Mouse (Mus musculus): Measurements from ENCODE around the gene Svs1.
"Not testable (repeated sequence)": the region's sequence is repeated elsewhere in the genome, so short reads cannot be mapped to it uniquely, and the experiment has no call there.

The Svs1 gene

DNA sequence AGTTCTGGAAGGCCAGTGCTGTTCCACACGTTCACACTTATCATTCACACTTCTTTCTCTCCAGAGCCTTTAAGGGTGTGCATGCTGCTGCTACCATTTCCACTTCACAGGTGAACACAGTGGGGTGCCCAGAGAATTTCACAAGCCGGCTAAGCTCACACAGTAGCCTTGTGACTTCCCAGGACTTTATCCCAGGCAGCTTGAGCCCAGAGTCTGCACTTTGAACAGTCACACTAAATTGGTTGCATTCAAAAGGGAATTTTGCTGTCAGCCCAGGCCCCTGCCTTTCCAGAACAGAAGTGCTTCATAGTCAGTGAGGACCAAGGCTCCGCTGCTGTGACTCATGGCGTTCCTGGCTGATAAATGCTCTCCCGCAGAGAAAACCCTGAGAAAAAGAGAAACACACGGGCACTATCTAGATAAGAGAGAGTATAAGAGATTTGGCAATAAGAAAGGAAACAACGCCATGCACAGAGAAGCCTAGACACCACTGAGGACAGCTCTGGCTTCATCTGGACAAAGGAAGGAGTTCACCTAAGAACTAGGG, at the start of gene Svs1:
Svs1 (plus strand) TSS at position 418 of the 547 bp plus-strand sequence.
- no peak for DNase-seq (ENCODE audit: low read depth, low spot score)

DNA sequence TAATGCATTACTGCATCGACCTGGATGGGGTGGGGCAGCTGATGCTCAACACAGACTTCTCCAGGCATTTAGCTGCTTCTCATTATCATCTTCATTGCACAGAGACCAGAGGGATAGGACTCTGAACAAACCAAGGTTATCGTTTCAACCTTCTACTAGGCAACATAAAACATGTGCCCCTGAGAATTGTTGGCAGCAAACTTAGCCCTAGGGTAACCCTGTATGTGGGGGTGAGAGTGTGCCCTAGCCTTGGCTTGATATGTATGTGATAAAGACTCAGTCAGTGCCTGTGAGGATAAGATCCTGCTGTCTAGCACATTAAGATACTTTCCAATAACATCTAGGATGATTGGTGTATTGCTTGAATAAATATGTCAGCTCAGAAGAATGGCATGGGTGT, 37.1 kb upstream of the Svs1 start:
- no peak for DNase-seq (ENCODE audit: low read depth, low spot score)

GRCm38 (mm10) chr6:48950676-48951075, 36.0 kb upstream of the Svs1 start:
- no peak for DNase-seq (ENCODE audit: low read depth, low spot score)

DNA sequence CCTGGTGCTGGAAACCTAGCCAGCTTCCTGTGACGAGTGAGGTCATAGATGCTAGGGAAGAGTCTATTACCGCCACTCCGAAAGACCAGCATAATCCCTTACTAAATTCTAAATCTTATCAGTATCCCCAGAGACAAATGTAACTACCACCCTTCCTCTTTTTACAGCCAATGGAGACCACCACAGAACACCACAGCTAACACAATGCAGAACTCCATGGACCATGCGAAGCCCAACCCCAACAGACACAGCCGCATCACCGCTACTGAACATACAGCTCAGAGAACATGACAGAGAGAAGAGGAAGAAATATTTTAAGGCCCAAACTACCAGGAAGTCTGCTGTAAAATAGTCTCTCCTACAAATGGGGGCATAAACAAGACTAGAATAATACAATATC, 35.0 kb upstream of the Svs1 start:
- no peak for DNase-seq (ENCODE audit: low read depth, low spot score)

DNA sequence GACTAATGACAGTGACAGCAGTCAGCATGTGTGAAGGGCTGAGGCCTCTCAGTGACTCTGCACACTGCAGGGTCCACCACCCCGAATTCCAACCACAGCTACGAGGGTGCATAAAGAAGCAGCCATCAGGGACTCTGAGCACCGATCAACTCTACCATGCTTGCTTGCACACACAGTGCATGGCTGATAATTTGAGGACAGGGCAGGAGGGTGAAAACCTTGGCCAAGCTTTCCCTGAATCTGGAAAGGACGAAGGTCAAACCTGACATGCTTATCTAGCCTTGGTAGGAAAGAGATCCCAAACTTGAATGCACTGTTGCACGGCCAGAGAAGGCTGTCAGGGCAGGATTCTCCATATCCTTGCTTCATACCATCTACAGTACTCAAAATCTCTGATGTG, 33.4 kb upstream of the Svs1 start:
- DNase-seq (ENCODE audit: low read depth, low spot score), result no peak

DNA sequence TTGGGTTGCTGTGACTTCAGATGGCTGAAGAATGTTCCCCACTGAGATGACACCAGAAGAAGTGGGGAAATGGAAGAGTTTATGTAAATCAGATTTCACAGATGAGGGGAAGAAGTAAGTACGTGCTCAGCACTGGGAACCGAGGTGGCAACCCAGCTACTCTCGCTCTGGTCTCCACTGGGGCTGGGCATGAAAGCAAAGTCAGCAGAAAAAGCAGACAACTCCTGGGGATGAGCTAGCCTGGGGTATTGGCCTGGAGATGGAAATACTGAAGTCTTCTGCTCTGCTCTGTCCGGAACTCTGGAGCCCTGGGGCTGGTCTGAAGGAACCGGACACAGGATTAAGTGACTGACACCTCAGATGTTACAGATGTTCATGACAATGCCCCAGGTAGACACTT, 32.5 kb upstream of the Svs1 start:
- DNase-seq (ENCODE audit: low read depth, low spot score), result no peak

GRCm38 (mm10) chr6:48954946-48955345, 31.7 kb upstream of the Svs1 start:
- DNase-seq (ENCODE audit: low read depth, low spot score), result no peak

GRCm38 (mm10) chr6:48956785-48957184, 29.9 kb upstream of the Svs1 start:
- DNase-seq (ENCODE audit: low read depth, low spot score), result no peak

GRCm38 (mm10) chr6:48958053-48958452, 28.6 kb upstream of the Svs1 start:
- DNase-seq (ENCODE audit: low read depth, low spot score), result no peak

DNA sequence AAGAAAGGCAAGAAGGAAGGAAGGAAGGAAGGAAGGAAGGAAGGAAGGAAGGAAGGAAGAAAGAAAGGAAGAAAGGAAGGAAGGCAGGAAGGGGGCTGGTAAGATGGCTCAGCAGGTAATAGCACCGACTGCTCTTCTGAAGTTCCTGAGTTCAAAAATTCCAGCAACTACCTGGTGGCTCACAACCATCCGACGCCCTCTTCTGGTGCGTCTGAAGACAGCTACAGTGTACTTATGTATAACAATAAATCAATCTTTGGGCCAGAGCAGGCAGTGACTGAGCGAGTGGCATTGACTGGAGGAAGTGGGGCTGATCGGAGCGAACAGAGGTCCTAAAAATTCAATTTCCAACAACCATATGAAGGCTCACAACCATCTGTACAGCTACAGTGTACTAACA, 27.5 kb upstream of the Svs1 start:
- DNase-seq (ENCODE audit: low read depth, low spot score), result peak; percentile 55

DNA sequence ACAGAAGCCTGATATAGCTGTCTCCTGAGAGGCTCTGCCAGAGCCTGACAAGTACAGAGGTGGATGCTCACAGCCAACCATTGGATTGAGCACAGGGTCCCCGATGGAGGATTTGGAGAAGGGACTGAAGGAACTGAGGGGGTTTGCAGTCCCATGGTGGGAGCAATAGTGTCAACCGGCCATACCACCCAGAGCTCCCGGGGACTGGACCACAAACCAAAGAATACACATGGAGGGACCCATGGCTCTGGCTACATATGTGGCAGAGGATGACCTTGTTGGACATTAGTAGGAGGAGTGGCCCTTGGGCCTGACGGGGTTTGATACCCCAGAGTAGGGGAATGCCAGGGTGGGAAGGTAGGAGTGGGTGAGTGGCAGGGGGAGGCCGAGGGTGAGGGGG, 20.0 kb upstream of the Svs1 start:
- not testable (repeated sequence) for DNase-seq (ENCODE audit: low read depth, low spot score)

GRCm38 (mm10) chr6:48967868-48968267, 18.8 kb upstream of the Svs1 start:
- no peak for DNase-seq (ENCODE audit: low read depth, low spot score)

- DNase-seq (ENCODE audit: low read depth, low spot score), result no peak
Observed at GRCm38 (mm10) chr6:48974663-48975062, 12.0 kb upstream of the Svs1 start, which contains the start of gene Doxl2. TSS of gene Doxl2 (plus strand) at chr6:48974963.

GRCm38 (mm10) chr6:48979616-48980015, 7.0 kb upstream of the Svs1 start:
- no peak for DNase-seq (ENCODE audit: low read depth, low spot score)

DNA sequence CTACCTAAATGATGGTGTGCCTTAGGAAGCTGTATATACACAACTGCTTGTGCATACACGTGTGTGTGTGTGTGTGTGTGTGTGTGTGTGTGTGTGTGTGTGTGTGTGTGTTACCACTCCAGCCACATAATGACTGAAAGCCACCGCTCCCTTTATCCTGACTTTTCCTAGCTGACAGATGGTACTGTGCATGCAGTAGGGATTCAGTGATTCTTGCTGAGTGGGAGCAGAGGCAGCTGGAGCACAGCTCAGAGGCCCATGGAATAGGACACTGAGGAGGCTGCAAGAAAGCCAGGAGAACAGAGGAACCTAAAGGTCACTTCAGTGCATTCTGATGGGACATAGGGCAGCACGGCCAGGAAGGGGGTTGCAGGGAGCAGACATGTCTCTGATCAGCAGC, 4.4 kb upstream of the Svs1 start:
- DNase-seq (ENCODE audit: low read depth, low spot score), result no peak

GRCm38 (mm10) chr6:48989971-48990370, 3.3 kb downstream of the Svs1 start:
- DNase-seq (ENCODE audit: low read depth, low spot score), result no peak

GRCm38 (mm10) chr6:48991991-48992390, 5.3 kb downstream of the Svs1 start:
- no peak for DNase-seq (ENCODE audit: low read depth, low spot score)

DNA sequence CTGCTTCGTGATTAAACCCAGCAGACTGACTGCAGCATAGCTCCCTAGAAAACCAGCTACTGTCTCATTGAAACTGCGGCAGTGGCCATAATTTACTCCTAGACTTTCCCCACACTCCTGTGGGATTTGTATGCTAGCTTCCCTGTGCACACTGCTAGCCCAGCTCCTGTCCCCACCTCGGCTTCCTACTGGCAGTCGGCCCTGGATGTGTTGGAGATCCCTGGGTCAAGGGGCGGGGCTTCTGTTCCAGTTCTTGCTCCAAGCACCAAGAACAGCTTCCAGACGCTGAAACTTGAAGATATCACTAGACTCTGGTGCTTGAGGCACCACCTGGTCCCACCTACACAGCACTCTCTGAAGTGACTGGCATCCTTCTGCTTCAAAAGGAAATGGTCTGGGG, 11.5 kb downstream of the Svs1 start:
- no peak for DNase-seq (ENCODE audit: low read depth, low spot score)

DNA sequence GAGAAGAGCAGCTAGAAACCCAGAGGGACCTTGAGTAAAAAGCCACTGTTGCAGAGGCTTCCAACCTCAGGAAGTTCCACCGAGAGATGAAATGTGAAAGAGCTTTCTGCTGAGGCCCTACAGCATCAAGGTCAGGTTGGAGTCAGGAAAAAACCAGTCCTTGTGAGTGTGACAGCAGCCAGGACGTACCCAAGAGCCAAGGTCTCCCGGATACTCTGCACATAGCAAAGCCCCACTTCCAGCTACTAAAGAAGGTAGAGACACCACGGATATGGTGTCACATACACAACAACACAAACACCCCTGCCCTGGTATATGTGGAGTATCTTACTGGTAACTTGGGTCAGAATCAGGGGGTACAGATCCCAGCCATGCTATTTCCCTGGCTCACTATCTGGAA, 12.1 kb downstream of the Svs1 start:
- DNase-seq (ENCODE audit: low read depth, low spot score), result no peak

GRCm38 (mm10) chr6:49003381-49003780, 16.7 kb downstream of the Svs1 start:
- DNase-seq (ENCODE audit: low read depth, low spot score), result no peak

DNA sequence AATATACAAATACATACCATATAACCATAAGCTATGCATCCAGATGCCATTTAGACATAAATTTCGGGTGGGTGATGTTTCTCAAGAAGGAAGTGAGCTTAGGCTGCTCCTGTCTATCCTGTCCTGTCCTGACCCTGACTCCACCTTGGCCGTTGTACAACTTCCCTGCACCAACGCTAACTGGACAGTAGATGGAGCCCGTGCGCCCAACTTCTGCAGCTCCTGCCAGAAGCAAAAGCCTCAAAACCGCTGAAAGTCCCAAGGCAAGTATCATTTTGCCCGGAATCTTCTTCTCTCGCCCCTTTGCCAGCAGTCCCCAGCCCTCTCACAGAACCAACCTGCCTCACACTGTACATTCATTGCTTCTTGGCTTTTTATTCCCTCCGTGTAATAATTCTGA, 21.3 kb downstream of the Svs1 start:
- DNase-seq (ENCODE audit: low read depth, low spot score), result peak; percentile 72

GRCm38 (mm10) chr6:49008420-49009160, 21.9 kb downstream of the Svs1 start:
- DNase-seq (ENCODE audit: low read depth, low spot score), result no peak

- DNase-seq (ENCODE audit: low read depth, low spot score), result no peak
Observed at GRCm38 (mm10) chr6:49009161-49009555, 22.5 kb downstream of the Svs1 start.

- DNase-seq (ENCODE audit: low read depth, low spot score), result no peak
Observed at GRCm38 (mm10) chr6:49009665-49010064, 23.0 kb downstream of the Svs1 start.
